Mouse (Mus musculus) embryonic stem cell, embryonic (primary cell): ENCODE results near the gene Rab44.

Experiments
- CTCF ChIA-PET, 4 experiments: fragments of 300-600 bp in 2 of 4; fragments of 350-600 bp in 2 of 4; sonication (Branson Sonifier 250); formaldehyde crosslinking; loops; one replicate each; lab custom pipeline; 2022; ENCODE audit warnings: inconsistent platforms in 2 of 4; lab: Charles Lee
- POLR2A ChIA-PET, 4 experiments: fragments of 300-600 bp in 2 of 4; fragments of 350-600 bp in 2 of 4; sonication (Branson Sonifier 250); formaldehyde crosslinking; loops; one replicate each; lab custom pipeline; 2022; ENCODE audit warnings: antibody characterized with exemption in 4 of 4, inconsistent platforms in 1 of 4; lab: Charles Lee

The Rab44 gene

DNA sequence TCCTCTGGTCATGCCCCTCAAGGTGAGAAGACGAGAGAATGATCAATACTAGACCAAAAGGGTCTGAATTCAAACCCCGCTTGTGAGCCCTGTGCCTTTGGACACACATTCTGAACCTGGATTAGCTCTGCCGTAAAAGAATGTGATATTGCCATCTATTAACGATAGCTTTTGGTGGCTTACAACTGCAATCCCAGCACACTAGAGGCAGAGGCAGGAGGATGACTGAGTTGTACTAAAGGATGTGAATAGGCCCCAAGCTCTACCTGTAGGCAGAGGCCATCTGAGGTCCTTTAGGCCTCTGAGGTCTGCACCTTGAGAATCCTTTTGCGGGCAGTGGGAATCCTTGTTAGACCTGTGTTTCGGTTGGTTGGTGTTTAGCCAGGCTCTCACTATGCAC lies 17.7 kb upstream of the Rab44 start:
- ChIA-PET CTCF (interaction anchor here (0.5 to 2.7 kb wide), 28 partner anchors 15 to 150 kb away, joined by 3 to 40 read pairs (median 6); no protein-coding TSS in a partner anchor), POLR2A (interaction anchor here (0.5 to 37.5 kb wide), 68 partner anchors 14 to 1443 kb away, joined by 3 to 2765 read pairs (median 5); partner anchors contain the start of genes Srsf3 (in 3 of the 4), Mtch1 (in 1 of the 4) and Rab44 (in 1 of the 4))

DNA sequence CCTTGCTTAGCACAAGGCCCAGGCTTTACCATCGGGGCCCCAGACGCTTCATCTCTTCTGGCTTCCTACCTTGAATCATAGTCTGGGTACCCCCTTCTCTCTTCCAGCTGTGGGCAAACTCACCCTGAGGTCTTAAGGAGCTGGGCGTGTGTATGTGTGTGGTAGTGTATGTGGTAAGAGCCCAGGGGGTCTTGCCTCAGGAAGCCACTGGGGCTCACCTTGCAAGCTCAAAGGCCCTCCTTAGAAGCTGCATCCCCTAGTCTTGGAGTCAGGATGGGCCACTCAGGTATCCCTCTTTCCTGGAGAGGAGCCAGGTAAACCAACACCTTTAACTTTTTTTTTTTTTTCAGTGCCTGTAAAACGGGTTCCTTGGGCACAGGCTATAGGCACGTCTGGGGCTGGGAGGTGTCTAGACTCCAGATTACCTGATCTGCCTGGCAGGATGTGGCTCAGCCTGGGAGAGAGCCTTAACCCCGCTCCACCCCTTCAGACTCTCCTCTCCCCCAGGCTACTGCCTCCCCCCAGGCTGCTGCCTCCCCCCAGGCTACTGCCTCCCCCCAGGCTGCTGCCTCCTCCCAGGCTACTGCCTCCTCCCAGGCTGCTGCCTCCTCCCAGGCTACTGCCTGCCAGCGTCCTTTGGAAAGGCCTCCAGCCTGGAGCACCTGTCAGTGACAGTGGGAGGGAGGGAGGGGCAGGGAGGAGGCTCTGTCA lies 16.9 kb upstream of the Rab44 start:
- CTCF ChIA-PET = interaction anchor here in 3 of 4 experiments (0.7 to 2.7 kb wide), 13 partner anchors 16 to 149 kb away, joined by 3 to 40 read pairs (median 7); no protein-coding TSS in a partner anchor
- POLR2A ChIA-PET = interaction anchor here (0.7 to 37.5 kb wide), 49 partner anchors 13 to 242 kb away, joined by 3 to 2765 read pairs (median 6); partner anchors contain the start of gene Srsf3 (in 2 of the 4)

DNA sequence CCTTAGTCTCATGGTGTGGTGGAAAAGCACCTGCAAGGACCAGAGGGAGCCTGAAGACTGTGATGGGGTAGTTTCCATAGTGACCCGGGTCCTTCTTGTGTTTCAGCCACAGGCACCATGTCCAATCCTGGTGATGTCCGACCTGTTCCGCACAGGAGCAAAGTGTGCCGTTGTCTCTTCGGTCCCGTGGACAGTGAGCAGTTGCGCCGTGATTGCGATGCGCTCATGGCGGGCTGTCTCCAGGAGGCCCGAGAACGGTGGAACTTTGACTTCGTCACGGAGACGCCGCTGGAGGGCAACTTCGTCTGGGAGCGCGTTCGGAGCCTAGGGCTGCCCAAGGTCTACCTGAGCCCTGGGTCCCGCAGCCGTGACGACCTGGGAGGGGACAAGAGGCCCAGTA lies 15.7 kb upstream of the Rab44 start:
- ChIA-PET POLR2A (interaction anchor here in 3 of 4 experiments (0.6 to 37.5 kb wide), 8 partner anchors 13 to 68 kb away, joined by 3 to 2765 read pairs (median 418); no protein-coding TSS in a partner anchor), CTCF (interaction anchor here in 1 of 4 experiments (1.7 kb wide), 1 partner anchor 73 kb away, joined by 6 read pairs; no protein-coding TSS in a partner anchor)

DNA sequence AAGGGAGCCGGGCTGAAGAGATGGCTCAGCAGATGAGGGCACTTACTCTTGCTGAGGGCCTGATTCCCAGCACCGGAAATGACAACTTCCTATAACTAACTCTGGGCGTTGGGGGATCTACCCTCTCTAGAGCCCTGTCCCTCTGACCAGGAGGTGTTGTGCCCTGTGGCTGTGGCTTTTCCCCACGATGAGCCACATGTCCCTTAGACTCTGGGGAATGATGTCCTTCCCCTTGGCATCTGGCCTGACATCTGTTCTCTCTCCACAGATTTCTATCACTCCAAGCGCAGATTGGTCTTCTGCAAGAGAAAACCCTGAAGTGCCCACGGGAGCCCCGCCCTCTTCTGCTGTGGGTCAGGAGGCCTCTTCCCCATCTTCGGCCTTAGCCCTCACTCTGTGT lies 14.9 kb upstream of the Rab44 start:
- ChIA-PET POLR2A (interaction anchor here in 3 of 4 experiments (0.6 to 37.5 kb wide), 19 partner anchors 8 to 97 kb away, joined by 3 to 2765 read pairs (median 9); partner anchors contain the start of genes Cdkn1a (in 2 of the 3) and Srsf3 (in 1 of the 3)), CTCF (interaction anchor here in 1 of 4 experiments (1.7 kb wide), 1 partner anchor 72 kb away, joined by 6 read pairs; no protein-coding TSS in a partner anchor)

DNA sequence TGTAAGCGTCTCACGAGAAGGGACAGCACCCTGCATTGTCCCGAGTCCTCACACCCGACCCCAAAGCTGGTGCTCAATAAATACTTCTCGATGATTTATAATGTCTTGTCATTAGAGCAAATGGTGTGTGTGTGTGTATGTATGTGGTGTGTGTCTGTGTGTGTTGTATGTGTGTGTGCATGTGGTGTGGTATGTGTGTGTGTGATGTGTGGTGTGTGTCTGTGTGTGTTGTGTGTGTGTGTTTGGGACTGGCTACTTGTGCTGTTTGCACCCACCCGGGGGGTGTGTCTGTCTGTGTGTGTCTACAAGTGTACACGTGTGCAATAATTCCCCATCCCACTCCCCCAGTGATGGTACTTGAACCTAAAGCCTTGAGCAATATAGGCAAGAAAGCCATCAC lies 13.3 kb upstream of the Rab44 start:
- CTCF ChIA-PET = interaction anchor here in 2 of 4 experiments (0.5 to 1.0 kb wide), 3 partner anchors 65 to 659 kb away, joined by 3 to 4 read pairs (median 3); no protein-coding TSS in a partner anchor
- POLR2A ChIA-PET = interaction anchor here (0.5 to 37.5 kb wide), 44 partner anchors 9 to 1823 kb away, joined by 3 to 2765 read pairs (median 5); partner anchors contain the start of genes Cdkn1a (in 3 of the 4), Srsf3 (in 2 of the 4), Rab44 (in 1 of the 4) and Tmem217 (in 1 of the 4)

DNA sequence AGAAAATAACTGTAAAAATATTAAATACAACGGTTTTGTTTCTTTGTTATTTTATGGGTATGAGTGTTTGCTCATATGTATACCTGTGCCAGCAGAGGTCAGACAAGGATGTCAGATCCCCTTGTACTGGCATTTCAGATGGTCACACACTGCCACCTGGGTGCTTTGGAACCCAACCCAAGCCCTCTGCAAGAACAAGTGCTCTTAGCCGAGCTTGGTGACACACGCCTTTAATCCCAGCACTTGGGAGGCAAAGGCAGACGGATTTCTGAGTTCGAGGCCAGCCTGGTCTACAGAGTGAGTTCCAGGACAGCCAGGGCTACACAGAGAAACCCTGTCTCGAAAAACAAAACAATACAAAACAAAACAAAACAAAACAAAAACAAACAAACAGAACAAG lies 3.6 kb upstream of the Rab44 start:
- CTCF ChIA-PET = interaction anchor here in 1 of 4 experiments (0.6 kb wide), 1 partner anchor 61 kb away, joined by 10 read pairs; no protein-coding TSS in a partner anchor
- POLR2A ChIA-PET = interaction anchor here in 3 of 4 experiments (1.1 to 4.6 kb wide), 6 partner anchors 10 to 17 kb away, joined by 3 to 49 read pairs (median 6); no protein-coding TSS in a partner anchor

DNA sequence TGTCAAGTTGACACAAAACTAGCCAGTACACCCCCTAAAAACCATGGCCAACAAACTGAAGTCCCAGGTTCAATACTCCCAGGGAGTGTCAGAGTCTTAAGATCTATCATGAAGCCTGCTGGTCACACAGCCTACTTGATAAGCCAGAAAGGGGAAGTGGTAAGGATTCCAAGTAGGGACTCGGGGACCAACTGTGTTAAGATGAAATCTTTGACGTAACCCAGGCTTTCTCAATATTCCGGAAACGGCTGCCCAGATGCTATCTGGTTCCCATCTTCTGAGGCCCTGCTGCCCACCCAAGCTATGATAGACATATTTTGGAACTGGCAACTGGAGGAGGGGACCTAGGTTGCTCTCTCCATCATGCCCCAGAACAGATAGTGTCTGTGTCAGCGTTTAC lies 2.6 kb upstream of the Rab44 start:
- ChIA-PET POLR2A (interaction anchor here in 3 of 4 experiments (0.5 to 4.6 kb wide), 7 partner anchors 11 to 62 kb away, joined by 3 to 49 read pairs (median 3); no protein-coding TSS in a partner anchor), CTCF (no interaction called here)

DNA sequence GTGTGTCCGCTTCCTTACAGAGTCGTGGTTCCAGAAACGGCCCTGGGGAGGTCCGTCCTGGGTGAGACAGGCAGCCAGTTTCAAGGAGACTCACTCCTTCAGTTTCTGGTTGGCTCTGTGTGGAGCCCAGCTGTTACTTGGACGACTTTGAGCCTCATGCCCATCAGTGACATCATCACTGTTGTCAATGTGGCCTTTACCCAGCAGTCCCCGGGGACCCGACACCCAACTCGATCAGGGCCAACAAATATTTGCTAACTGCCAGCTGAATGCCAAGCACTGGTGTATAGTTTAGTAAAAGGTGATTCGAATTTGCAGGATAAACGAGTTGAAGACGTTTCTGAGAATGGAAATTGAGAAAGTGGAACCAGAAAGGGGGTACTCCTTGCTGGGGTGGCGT lies 2.1 kb downstream of the Rab44 start:
- CTCF ChIA-PET = interaction anchor here in 2 of 4 experiments (0.5 to 1.6 kb wide), 4 partner anchors 54 to 1550 kb away, joined by 3 to 7 read pairs (median 4); no protein-coding TSS in a partner anchor
- POLR2A ChIA-PET = interaction anchor here in 2 of 4 experiments (0.9 to 3.4 kb wide), 7 partner anchors 15 to 57 kb away, joined by 3 to 18 read pairs (median 3); partner anchors contain the start of gene Cdkn1a (in 1 of the 2)

DNA sequence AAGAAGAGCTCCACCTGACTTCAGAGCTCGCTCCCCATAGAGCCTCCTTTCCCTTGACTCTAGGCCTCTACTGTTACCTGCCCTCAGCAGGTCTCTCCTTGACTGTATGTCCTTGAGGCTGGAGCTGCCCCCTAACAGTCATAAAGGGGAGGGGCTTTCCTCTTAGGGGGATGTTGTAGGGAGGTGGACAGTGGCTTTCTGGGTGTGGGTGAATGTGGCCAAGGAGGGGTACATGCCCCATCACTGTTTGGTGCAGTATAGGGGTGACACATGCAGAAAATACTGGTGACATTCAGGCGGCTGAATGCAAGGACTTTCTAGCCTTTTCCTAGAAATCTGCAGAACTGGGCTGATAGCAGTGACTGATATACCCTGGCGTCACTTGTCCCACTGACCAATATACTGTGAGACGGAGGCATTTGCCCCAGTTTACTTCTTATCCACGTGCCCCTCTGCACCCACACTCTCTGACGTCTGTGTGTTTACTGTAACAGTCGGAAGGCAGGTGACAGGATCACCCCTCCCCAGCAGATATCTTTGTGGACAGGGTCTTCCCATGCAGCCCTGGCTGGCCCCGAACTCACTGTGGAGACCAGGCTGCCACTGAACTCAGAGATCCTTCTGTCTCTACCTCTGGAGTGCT lies 3.2 kb downstream of the Rab44 start:
- CTCF ChIA-PET = interaction anchor here in 1 of 4 experiments (1.6 kb wide), 1 partner anchor 67 kb away, joined by 7 read pairs; no protein-coding TSS in a partner anchor

DNA sequence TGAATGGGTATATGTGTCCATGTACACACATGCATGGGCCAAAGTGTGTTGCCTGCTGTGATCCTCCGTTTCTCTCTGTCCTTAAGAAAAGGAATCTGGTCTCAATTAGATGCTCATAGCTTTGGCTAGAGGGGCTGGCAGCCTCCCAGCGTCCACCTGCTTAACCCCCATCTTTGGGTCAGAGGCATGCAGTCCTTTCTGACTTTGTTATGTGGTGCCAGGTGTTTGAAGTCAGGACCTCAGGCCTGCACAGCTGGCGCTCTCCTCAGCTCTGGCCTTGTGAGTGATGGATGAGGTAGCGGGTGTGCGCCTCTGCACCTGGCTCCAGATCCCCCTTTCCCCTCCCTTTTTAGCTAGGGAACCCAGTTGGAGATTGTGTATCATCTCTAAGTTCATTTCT lies 4.1 kb downstream of the Rab44 start:
- CTCF ChIA-PET = interaction anchor here in 2 of 4 experiments (0.7 kb wide), 2 partner anchors 53 to 629 kb away, joined by 3 to 5 read pairs; no protein-coding TSS in a partner anchor
- POLR2A ChIA-PET = interaction anchor here in 3 of 4 experiments (0.6 to 1.6 kb wide), 8 partner anchors 21 to 128 kb away, joined by 3 to 5 read pairs (median 4); no protein-coding TSS in a partner anchor

More for the DNA sequence above, 3.2 kb downstream of the Rab44 start:
- POLR2A ChIA-PET = interaction anchor here (0.6 to 3.4 kb wide), 12 partner anchors 17 to 330 kb away, joined by 3 to 18 read pairs (median 3); partner anchors contain the start of gene Cdkn1a (in 1 of the 4)

DNA sequence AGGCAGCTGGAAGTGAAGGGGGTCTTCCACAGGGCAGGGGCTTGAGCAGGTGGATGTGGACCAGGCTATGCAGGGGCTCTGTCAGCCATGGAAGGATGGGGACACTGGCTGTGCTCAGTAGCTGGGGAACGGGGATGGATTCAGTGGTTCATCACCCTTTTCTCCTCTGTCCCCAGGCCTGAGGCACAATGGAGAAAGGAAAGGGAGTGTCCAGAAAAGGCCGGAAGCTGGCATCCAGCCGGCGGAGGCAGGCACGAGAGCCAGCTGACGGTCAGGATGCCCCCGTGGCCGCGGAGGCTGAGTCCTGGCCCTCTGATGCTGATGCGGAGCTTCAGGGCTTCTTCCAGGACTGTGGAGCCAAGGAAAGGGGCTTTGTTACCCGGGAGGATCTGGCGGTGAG lies 6.7 kb downstream of the Rab44 start:
- POLR2A ChIA-PET = interaction anchor here in 3 of 4 experiments (0.6 to 1.6 kb wide), 12 partner anchors 11 to 380 kb away, joined by 3 to 7 read pairs (median 4); no protein-coding TSS in a partner anchor
- CTCF ChIA-PET = interaction anchor here in 2 of 4 experiments (0.6 to 1.0 kb wide), 3 partner anchors 44 to 129 kb away, joined by 3 to 13 read pairs (median 3); no protein-coding TSS in a partner anchor

DNA sequence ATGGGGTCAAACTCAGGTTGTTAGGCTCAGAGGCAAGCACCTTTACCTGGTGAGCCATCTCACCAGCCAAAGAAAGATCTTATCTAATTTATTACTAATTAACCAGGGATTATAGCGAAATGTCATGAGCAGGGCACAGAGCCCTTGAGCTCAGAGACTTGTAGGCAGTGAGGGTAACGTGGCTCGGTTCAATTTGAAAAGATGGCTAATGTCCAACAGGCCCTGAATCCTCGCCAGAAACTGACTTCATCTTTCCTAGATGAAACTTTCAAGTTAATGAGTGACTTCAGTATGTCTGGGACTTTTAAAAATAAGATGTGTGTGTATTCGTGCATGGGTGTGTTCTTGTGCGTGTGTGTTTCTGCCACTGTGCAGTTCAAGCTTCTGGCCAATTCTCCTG lies 8.9 kb downstream of the Rab44 start:
- CTCF ChIA-PET = interaction anchor here in 2 of 4 experiments (0.5 to 1.7 kb wide), 5 partner anchors 13 to 135 kb away, joined by 3 to 5 read pairs (median 4); no protein-coding TSS in a partner anchor
- POLR2A ChIA-PET = interaction anchor here in 3 of 4 experiments (0.5 to 2.0 kb wide), 16 partner anchors 23 to 231 kb away, joined by 3 to 10 read pairs (median 4); partner anchors contain the start of genes Cdkn1a (in 1 of the 3) and Srsf3 (in 1 of the 3)

DNA sequence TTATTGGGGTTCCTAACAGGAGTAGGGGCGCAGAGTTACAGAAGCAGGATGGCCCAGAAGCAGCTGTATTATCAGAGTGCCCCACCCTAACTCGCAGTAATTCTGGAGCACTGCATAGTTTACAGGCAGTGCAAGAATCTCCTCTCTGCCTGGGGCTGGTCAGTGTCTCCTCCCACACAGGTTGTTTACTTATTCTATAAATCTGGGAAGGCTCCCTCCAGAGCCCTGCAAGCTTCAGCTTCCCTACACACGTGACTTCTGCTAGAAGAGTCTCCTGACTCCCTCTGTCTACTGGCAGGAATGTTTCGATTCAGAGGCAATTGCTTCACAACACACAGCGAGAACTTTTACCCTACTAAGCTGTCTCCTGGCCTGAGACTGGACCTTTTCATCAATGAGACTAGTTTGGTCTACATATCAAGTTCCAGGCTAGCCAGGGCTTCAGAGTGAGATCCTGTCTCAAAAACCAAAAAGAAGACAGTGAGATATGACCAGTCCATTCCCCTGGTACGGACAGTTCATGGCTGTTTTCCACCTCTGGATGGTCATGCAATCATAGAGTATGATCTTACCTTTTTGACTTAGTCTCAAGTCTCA lies 9.7 kb downstream of the Rab44 start:
- POLR2A ChIA-PET = interaction anchor here in 3 of 4 experiments (0.6 to 2.0 kb wide), 20 partner anchors 23 to 122 kb away, joined by 3 to 10 read pairs (median 4); partner anchors contain the start of genes Cdkn1a (in 1 of the 3) and Srsf3 (in 1 of the 3)
- CTCF ChIA-PET = interaction anchor here in 1 of 4 experiments (0.7 to 1.7 kb wide), 6 partner anchors 12 to 136 kb away, joined by 3 to 6 read pairs (median 4); no protein-coding TSS in a partner anchor

DNA sequence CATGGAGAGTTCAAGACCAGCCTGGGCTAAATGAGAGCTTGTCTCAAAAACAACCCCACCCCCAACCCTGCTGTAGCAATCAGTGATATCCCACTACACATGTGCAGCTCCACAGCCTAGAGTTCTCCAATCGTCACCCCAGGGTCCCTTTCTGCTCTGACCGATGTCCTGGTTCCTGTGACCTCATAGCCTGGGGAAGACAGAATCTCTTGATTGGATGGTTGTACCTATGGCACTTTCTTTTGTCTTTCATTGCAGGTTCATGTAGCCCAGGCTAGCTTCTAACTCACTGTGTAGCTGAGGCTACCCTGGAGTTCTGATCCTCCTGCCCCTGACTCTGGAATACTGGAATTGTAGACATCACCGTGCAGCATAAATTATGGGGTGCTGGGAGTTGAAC lies 12.6 kb downstream of the Rab44 start:
- ChIA-PET CTCF (interaction anchor here in 2 of 4 experiments (1.0 to 1.4 kb wide), 4 partner anchors 19 to 120 kb away, joined by 4 to 5 read pairs (median 4); no protein-coding TSS in a partner anchor), POLR2A (interaction anchor here in 2 of 4 experiments (0.6 to 2.1 kb wide), 9 partner anchors 12 to 118 kb away, joined by 3 to 5 read pairs (median 3); no protein-coding TSS in a partner anchor)

DNA sequence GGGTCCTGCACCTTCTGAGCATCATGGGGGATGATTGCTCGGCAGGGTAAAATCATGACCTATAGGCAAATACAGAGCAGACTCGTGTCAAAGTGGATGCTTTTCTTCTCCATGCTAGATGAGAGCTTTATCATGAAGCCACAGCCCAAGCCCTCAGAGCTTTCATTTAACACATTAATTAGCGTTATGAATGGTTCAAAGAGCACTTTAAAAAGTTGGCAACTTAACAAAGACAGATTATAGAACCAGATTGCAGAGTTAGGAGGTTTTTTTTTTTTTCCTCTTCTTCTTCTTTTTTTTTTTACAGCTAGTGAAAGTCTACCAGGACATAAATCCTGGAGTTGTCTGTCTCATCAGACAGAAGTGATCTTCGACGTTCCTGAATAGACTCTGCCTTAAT lies 15.4 kb downstream of the Rab44 start:
- ChIA-PET CTCF (interaction anchor here in 2 of 4 experiments (0.7 kb wide), 2 partner anchors 34 to 169 kb away, joined by 4 to 8 read pairs; no protein-coding TSS in a partner anchor), POLR2A (interaction anchor here in 2 of 4 experiments (0.6 to 1.4 kb wide), 9 partner anchors 26 to 440 kb away, joined by 3 to 5 read pairs (median 4); no protein-coding TSS in a partner anchor)

DNA sequence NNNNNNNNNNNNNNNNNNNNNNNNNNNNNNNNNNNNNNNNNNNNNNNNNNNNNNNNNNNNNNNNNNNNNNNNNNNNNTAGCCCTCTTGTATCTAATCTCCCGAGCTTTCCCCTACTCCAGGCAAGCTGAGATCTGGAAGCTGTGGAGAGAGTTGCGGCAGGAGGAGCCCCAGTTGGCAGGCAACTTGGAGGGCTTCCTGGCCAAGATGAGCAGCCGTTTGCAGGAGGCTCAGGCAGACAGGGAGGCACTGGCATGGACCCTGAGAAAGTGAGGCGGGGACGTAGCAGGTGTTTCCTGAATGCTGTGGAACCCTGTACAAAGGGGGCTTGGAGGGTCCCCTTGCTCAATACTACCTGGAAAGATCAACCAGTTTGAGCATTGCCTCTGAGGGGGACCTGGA lies 21.1 kb downstream of the Rab44 start:
- ChIA-PET CTCF (interaction anchor here in 1 of 4 experiments (1.1 to 1.2 kb wide), 2 partner anchors 10 to 148 kb away, joined by 3 to 4 read pairs; no protein-coding TSS in a partner anchor), POLR2A (interaction anchor here (0.5 to 2.9 kb wide), 24 partner anchors 10 to 96 kb away, joined by 3 to 13 read pairs (median 4); no protein-coding TSS in a partner anchor)
